Mouse (Mus musculus) forebrain, postnatal 0 days (tissue): ENCODE results near the gene Zfp385b. TPM values are rescaled to one million over a fixed set of nuclear protein-coding genes. Genes with fewer than 3 reads are reported as not detected.
"Not testable (repeated sequence)": the region's sequence is repeated elsewhere in the genome, so short reads cannot be mapped to it uniquely, and the experiment has no call there.

Experiments
- ATAC-seq: fragments of 200-750 bp; cut with Nextera tagmentation; 2 replicates; pipeline ENCODE4 v1.8.0; 2017; ENCODE audit warnings: mild to moderate bottlenecking, moderate library complexity
- DNase-seq: peaks from one replicate; pipeline ENCODE4 v3.0.0-alpha.2; 2015
- H3K27ac ChIP-seq: fragments of 300-500 bp; sonication (generic); 2 replicates; pipeline ENCODE4 v1.5.1; 2014; ENCODE audit warnings: low read depth, mild to moderate bottlenecking, antibody characterized with exemption, low read length, moderate library complexity, mixed read lengths
- H3K27me3 ChIP-seq: fragments of 300-500 bp; sonication (generic); 2 replicates; pipeline ENCODE4 v1.6.1; 2014; ENCODE audit warnings: mild to moderate bottlenecking, low read length, mixed read lengths; ENCODE audit not compliant: insufficient read depth
- H3K36me3 ChIP-seq: fragments of 300-500 bp; sonication (generic); 2 replicates; pipeline ENCODE4 v1.6.1; 2014; ENCODE audit warnings: mild to moderate bottlenecking, moderate library complexity; ENCODE audit not compliant: insufficient read depth
- H3K4me1 ChIP-seq: fragments of 300-500 bp; sonication (generic); 2 replicates; pipeline ENCODE4 v1.6.1; 2014; ENCODE audit warnings: antibody characterized with exemption; ENCODE audit not compliant: insufficient read depth
- H3K4me2 ChIP-seq: fragments of 300-500 bp; sonication (generic); 2 replicates; pipeline ENCODE4 v1.6.1; 2014; ENCODE audit warnings: low read depth, mild to moderate bottlenecking, moderate library complexity
- H3K4me3 ChIP-seq: fragments of 300-500 bp; sonication (generic); 2 replicates; pipeline ENCODE4 v1.5.1; 2014; ENCODE audit warnings: low read depth, low read length, mixed read lengths
- H3K9ac ChIP-seq: fragments of 300-500 bp; sonication (generic); 2 replicates; pipeline ENCODE4 v1.6.1; 2014; ENCODE audit warnings: mild to moderate bottlenecking
- H3K9me3 ChIP-seq: fragments of 300-500 bp; sonication (generic); 2 replicates; pipeline ENCODE4 v1.6.1; 2016; ENCODE audit warnings: low read length
- CTCF ChIP-seq: sonication (generic); IDR thresholded peaks from 2 replicates; pipeline ENCODE4 v1.5.1; 2016; ENCODE audit warnings: antibody characterized with exemption, control low read depth, low read depth
- WGBS: fragments of 180-500 bp; shearing (Covaris S2); extraction: QIAGEN DNeasy Blood & Tissue Kit; methylation state at CpG from one replicate; pipeline ENCODE4 v1.1.7; 2014; 5-methylcytosine and 5-hydroxymethylcytosine counted together
- polyA plus RNA-seq: library from polyadenylated mRNA; unstranded; fragments of >200 nt; fragmentation: Nextera tagmentation; extraction: Ambion mirVana; gene quantifications from 2 replicates; pipeline ENCODE4 v1.2.1, GENCODE M21; 2015
- total RNA-seq: library from RNA; depleted of rRNA; stranded (reverse); fragments of >200 nt; gene quantifications from 2 replicates; pipeline ENCODE4 v1.2.3, GENCODE M21; 2014

Gene Zfp385b
- total and polyA plus RNA-seq, 2 experiments from 2014 or later, result 10.0 to 20.4 TPM

- H3K9me3 ChIP-seq, result no peaks in the 10 kb centered on the region
- no peaks in the 10 kb centered on the region for H3K36me3 ChIP-seq
- H3K27ac ChIP-seq, result no peak overlapping the region
- no peak overlapping the region for H3K9ac ChIP-seq
- no peak for DNase-seq
- no peak overlapping the region for H3K4me3 ChIP-seq
- no peak for ATAC-seq
- no peak for TF ChIP-seq CTCF
- no peaks in the 10 kb centered on the region for H3K4me1 ChIP-seq
- no peaks in the 10 kb centered on the region for H3K27me3 ChIP-seq
- 73% methylated on average over 1 of the region's 1 CpGs for WGBS
- no peak overlapping the region for H3K4me2 ChIP-seq
Observed at GRCm38 (mm10) chr2:77457120-77457519, 362.3 kb downstream of the Zfp385b start.

- no peak overlapping the region for H3K4me3 ChIP-seq
Observed at GRCm38 (mm10) chr2:77456602-77457001, 362.8 kb downstream of the Zfp385b start.

GRCm38 (mm10) chr2:77454341-77454937 lies 365.0 kb downstream of the Zfp385b start:
- no peak overlapping the region for H3K4me2 ChIP-seq
- ATAC-seq (no peak), DNase-seq (no peak)
- no peak overlapping the region for H3K4me3 ChIP-seq
- H3K9ac ChIP-seq, result no peak overlapping the region
- H3K36me3 ChIP-seq, result no peaks in the 10 kb centered on the region
- TF ChIP-seq CTCF, result no peak
- H3K4me1 ChIP-seq, result no peaks in the 10 kb centered on the region
- no peaks in the 10 kb centered on the region for H3K9me3 ChIP-seq
- no peak overlapping the region for H3K27ac ChIP-seq
- H3K27me3 ChIP-seq, result no peaks in the 10 kb centered on the region
- 83% methylated on average over 7 of the region's 7 CpGs for WGBS

More at GRCm38 (mm10) chr2:77456602-77457001, 362.8 kb downstream of the Zfp385b start:
- no peaks in the 10 kb centered on the region for H3K27me3 ChIP-seq
- DNase-seq, result peak; percentile 39
- no peak overlapping the region for H3K9ac ChIP-seq
- no peak; the same call in 1 of the 2 replicates for ATAC-seq
- no peaks in the 10 kb centered on the region for H3K4me1 ChIP-seq
- 45% methylated on average over 4 of the region's 4 CpGs for WGBS
- H3K9me3 ChIP-seq, result no peaks in the 10 kb centered on the region
- H3K36me3 ChIP-seq, result no peaks in the 10 kb centered on the region
- H3K27ac ChIP-seq, result no peak overlapping the region
- H3K4me2 ChIP-seq, result no peak overlapping the region
- peak; percentile 63 for TF ChIP-seq CTCF

GRCm38 (mm10) chr2:77453786-77454185 lies 365.7 kb downstream of the Zfp385b start:
- 75% methylated on average over 3 of the region's 3 CpGs for WGBS
- H3K9ac ChIP-seq, result no peak overlapping the region
- H3K4me2 ChIP-seq, result no peak overlapping the region
- no peak for ATAC-seq
- TF ChIP-seq CTCF, result no peak
- DNase-seq, result no peak
- no peak overlapping the region for H3K27ac ChIP-seq
- no peaks in the 10 kb centered on the region for H3K4me1 ChIP-seq
- no peaks in the 10 kb centered on the region for H3K9me3 ChIP-seq
- H3K4me3 ChIP-seq, result no peak overlapping the region
- H3K27me3 ChIP-seq, result no peaks in the 10 kb centered on the region
- no peaks in the 10 kb centered on the region for H3K36me3 ChIP-seq

GRCm38 (mm10) chr2:77450017-77450416 lies 369.4 kb downstream of the Zfp385b start:
- H3K4me3 ChIP-seq, H3K27ac ChIP-seq, H3K4me2 ChIP-seq, H3K9me3 ChIP-seq, H3K9ac ChIP-seq, H3K36me3 ChIP-seq, H3K27me3 ChIP-seq, ATAC-seq, DNase-seq, H3K4me1 ChIP-seq: not testable (repeated sequence)
- 61% methylated on average over 5 of the region's 5 CpGs for WGBS

GRCm38 (mm10) chr2:77448951-77449480 lies 370.4 kb downstream of the Zfp385b start:
- no peak for DNase-seq
- WGBS, result 48% methylated on average over 8 of the region's 8 CpGs
- H3K27ac ChIP-seq, result no peak overlapping the region

GRCm38 (mm10) chr2:77444282-77444681 lies 375.2 kb downstream of the Zfp385b start:
- Histone ChIP-seq H3K36me3 (no peaks in the 10 kb centered on the region), H3K9ac (no peak overlapping the region), H3K4me1 (no peaks in the 10 kb centered on the region), H3K9me3 (no peaks in the 10 kb centered on the region), H3K4me2 (no peak overlapping the region), H3K4me3 (no peak overlapping the region), H3K27ac (no peak overlapping the region), H3K27me3 (no peaks in the 10 kb centered on the region)
- no peak for TF ChIP-seq CTCF
- WGBS, result 94% methylated on average over 8 of the region's 8 CpGs
- DNase-seq, result no peak
- ATAC-seq, result no peak

More at GRCm38 (mm10) chr2:77448951-77449480, 370.4 kb downstream of the Zfp385b start:
- H3K4me3 ChIP-seq, result no peak overlapping the region
- no peak overlapping the region for H3K9ac ChIP-seq
- no peak for ATAC-seq
- H3K36me3 ChIP-seq, result no peaks in the 10 kb centered on the region
- no peak overlapping the region for H3K4me2 ChIP-seq
- H3K4me1 ChIP-seq, result no peaks in the 10 kb centered on the region
- no peaks in the 10 kb centered on the region for H3K27me3 ChIP-seq
- TF ChIP-seq CTCF, result no peak
- H3K9me3 ChIP-seq, result no peaks in the 10 kb centered on the region
